Mouse (Mus musculus) neural tube, embryonic 11.5 days (tissue): ENCODE results near the gene Topors. TPM values are rescaled to one million over a fixed set of nuclear protein-coding genes. Genes with fewer than 3 reads are reported as not detected.

Experiments used
- ATAC-seq: fragments of 200-750 bp; cut with Nextera tagmentation; 2 replicates; pipeline ENCODE4 v1.8.0; 2017; ENCODE audit warnings: moderate number of reproducible peaks, mild to moderate bottlenecking, moderate TSS enrichment, moderate library complexity; ENCODE audit not compliant: insufficient read depth, low FRiP score, low TSS enrichment
- DNase-seq: peaks from one replicate; pipeline ENCODE4 v3.0.0-alpha.2; 2015; ENCODE audit warnings: low spot score
- H3K27ac ChIP-seq: fragments of 300-500 bp; sonication (generic); 2 replicates; pipeline ENCODE4 v1.5.1; 2014; ENCODE audit warnings: low read depth, mild to moderate bottlenecking, low read length
- H3K27me3 ChIP-seq: fragments of 300-500 bp; sonication (generic); 2 replicates; pipeline ENCODE4 v1.6.1; 2014; ENCODE audit warnings: mild to moderate bottlenecking, low read length, mixed read lengths; ENCODE audit not compliant: control insufficient read depth, insufficient read depth
- H3K36me3 ChIP-seq: fragments of 300-500 bp; sonication (generic); 2 replicates; pipeline ENCODE4 v1.6.1; 2014; ENCODE audit warnings: mild to moderate bottlenecking, low read length, moderate library complexity, mixed read lengths; ENCODE audit not compliant: control insufficient read depth, insufficient read depth
- H3K4me1 ChIP-seq: fragments of 300-500 bp; sonication (generic); 2 replicates; pipeline ENCODE4 v1.6.1; 2014; ENCODE audit warnings: low read length, mixed read lengths; ENCODE audit not compliant: control insufficient read depth, insufficient read depth
- H3K4me2 ChIP-seq: fragments of 300-500 bp; sonication (generic); 2 replicates; pipeline ENCODE4 v1.6.1; 2014; ENCODE audit warnings: low read depth, mild to moderate bottlenecking, moderate library complexity
- H3K4me3 ChIP-seq: fragments of 300-500 bp; sonication (generic); 2 replicates; pipeline ENCODE4 v1.5.1; 2014; ENCODE audit warnings: low read depth, low read length
- H3K9ac ChIP-seq: fragments of 300-500 bp; sonication (generic); 2 replicates; pipeline ENCODE4 v1.6.1; 2014; ENCODE audit warnings: mild to moderate bottlenecking, low read length
- H3K9me3 ChIP-seq: fragments of 300-500 bp; sonication (generic); 2 replicates; pipeline ENCODE4 v1.6.1; 2016; ENCODE audit warnings: low read length; ENCODE audit not compliant: control insufficient read depth
- WGBS: fragments of 180-500 bp; shearing (Covaris S2); extraction: QIAGEN DNeasy Blood & Tissue Kit; methylation state at CpG from one replicate; pipeline ENCODE4 v1.1.7; 2014; 5-methylcytosine and 5-hydroxymethylcytosine counted together
- polyA plus RNA-seq: library from polyadenylated mRNA; unstranded; fragments of >200 nt; fragmentation: Nextera tagmentation; extraction: Ambion mirVana; gene quantifications from 2 replicates; pipeline ENCODE4 v1.2.1, GENCODE M21; 2014

The Topors gene
- polyA plus RNA-seq, 1 experiment from 2014 or later: 49.0 TPM

DNA sequence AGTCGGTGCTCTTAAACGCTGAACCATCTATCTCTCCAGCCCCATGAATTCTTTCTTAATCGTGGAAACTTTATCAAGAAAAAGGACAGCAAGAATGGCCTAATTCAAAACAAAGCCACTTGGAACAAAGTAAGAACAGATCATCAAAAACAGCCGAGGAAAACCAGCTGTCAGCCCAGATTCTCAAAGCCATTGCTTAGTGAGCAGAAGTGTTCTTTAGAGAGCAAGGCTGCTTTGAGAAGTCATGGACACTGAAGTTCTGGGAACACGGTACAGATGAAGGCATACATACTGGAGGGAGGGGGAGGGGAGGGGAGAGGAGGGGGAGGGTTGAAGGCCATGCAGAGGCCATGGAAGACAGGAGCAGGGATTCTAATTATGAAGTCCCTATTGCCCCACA, 43.6 kb downstream of the Topors start:
- ATAC-seq: no peak
- no peak overlapping the region for H3K27ac ChIP-seq

DNA sequence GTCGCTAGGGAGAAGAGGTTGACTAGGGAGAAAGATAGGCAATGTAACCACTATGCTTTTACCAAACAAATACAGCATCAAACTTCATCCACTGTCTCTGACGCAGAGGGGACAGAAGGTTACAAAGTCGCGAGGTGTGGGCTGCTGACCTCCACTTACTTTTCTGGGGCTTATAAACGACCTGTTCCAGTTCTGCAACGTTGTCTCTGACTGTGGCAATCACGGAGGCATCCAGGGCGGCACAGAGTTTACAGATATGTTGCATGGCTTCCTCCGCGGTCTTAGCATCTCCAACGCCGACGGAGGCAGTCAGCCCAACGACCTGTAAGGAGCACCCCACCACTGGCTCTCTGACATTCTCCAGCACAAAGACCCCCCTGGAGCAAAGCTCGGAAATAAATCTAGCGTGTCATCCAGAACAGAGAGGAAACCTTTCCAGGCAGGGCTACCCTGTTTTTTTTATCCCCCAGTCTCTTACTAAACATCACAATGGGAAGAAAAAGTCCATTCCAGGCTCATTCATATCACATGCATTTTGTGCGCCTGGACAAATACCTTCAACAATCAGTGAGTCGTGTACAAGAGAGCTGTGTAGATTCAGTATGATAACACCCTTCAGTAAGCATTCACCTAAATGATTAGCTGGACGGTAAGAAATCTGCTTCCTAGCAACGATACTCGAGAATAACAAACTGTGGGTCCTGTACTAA, 47.6 kb downstream of the Topors start:
- DNase-seq (no peak), ATAC-seq (no peak)
- H3K4me1 ChIP-seq: no peaks in the 10 kb centered on the region
- no peak overlapping the region for H3K27ac ChIP-seq
- 47% methylated on average over 21 of the region's 21 CpGs for WGBS
- no peak overlapping the region for H3K4me2 ChIP-seq
- H3K4me3 ChIP-seq: no peak overlapping the region
- H3K9ac ChIP-seq: no peak overlapping the region
- H3K36me3 ChIP-seq: no peaks in the 10 kb centered on the region
- no peaks in the 10 kb centered on the region for H3K9me3 ChIP-seq
- no peaks in the 10 kb centered on the region for H3K27me3 ChIP-seq

More for the DNA sequence above, 43.6 kb downstream of the Topors start:
- 75% methylated on average over 5 of the region's 5 CpGs for WGBS
- no peak for DNase-seq
- Histone ChIP-seq H3K9ac (no peak overlapping the region), H3K4me2 (no peak overlapping the region), H3K27me3 (no peaks in the 10 kb centered on the region), H3K9me3 (no peaks in the 10 kb centered on the region), H3K4me1 (no peaks in the 10 kb centered on the region), H3K4me3 (no peak overlapping the region), H3K36me3 (no peaks in the 10 kb centered on the region)

DNA sequence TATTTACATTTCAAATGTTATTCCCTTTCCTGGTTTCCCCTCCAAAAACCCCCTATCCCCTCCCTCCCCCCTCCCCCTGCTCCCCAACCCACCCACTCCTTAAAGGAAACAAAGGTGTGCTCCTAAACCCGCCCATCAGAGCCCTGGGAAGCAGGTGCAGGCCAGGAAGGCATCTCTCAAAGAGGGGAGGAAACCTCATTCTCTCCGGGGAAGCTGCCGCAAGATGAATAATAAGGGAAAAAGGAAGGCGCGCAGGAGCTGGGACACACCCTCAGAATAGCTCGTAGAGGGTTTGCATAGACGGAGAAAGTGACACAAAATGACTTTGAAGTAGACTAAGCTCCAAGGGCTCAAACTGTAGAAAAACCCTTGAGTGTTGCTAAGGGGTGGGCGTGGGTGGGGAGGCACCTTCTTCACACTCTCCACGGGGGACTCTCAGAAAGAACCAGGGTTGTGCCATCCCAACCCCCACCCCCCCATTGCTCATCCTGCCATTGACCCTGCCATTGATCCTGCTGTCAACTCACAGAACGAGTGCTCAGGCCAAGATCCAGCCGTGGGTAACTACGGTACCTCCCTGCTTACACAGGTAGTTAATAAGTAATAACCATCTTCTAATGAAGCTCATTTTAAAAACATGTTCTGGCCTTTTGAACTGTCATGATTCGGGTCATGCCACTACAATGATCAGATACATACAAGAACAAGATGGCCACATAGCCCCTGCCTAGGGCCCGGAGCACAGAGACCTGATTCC, 48.5 kb downstream of the Topors start:
- no peak for DNase-seq
- Histone ChIP-seq H3K4me1 (no peaks in the 10 kb centered on the region), H3K27me3 (no peaks in the 10 kb centered on the region), H3K9me3 (no peaks in the 10 kb centered on the region), H3K36me3 (no peaks in the 10 kb centered on the region), H3K27ac (no peak overlapping the region), H3K4me2 (no peak overlapping the region), H3K9ac (no peak overlapping the region), H3K4me3 (no peak overlapping the region)
- ATAC-seq: no peak
- WGBS: 27% methylated on average over 14 of the region's 14 CpGs

- ATAC-seq (no peak), DNase-seq (no peak)
- 23% methylated on average over 12 of the region's 12 CpGs for WGBS
- no peak overlapping the region for H3K27ac ChIP-seq
- H3K4me3 ChIP-seq: no peak overlapping the region
- H3K4me1 ChIP-seq: no peaks in the 10 kb centered on the region
- H3K36me3 ChIP-seq: no peaks in the 10 kb centered on the region
- H3K9me3 ChIP-seq: no peaks in the 10 kb centered on the region
- H3K9ac ChIP-seq: no peak overlapping the region
- H3K27me3 ChIP-seq: no peaks in the 10 kb centered on the region
- H3K4me2 ChIP-seq: no peak overlapping the region
Observed at GRCm38 (mm10) chr4:40220437-40220836, 49.2 kb downstream of the Topors start.

DNA sequence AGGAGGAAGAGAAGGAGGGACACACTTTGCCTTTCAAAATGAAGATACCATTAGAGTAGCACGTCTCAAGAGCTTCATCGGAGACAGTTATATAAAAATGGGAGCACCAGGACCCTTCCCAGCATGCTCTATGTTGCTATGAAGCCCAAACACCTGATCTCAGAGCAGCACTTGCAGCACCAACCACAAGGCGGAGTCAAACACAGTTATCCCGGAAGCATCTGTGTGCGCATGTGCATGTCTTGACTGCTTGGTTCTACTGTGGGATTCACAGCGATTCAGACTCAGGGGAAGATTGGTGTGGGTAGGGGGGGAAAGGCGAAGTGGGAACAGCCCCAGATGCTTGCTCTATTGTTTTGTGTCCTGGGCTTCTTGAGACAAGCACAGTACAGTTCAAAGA, 51.3 kb downstream of the Topors start:
- Histone ChIP-seq H3K4me2 (no peak overlapping the region), H3K4me3 (no peak overlapping the region), H3K9ac (no peak overlapping the region), H3K27me3 (no peaks in the 10 kb centered on the region), H3K4me1 (no peaks in the 10 kb centered on the region), H3K9me3 (no peaks in the 10 kb centered on the region), H3K36me3 (no peaks in the 10 kb centered on the region), H3K27ac (no peak overlapping the region)
- WGBS: 73% methylated on average over 7 of the region's 7 CpGs
- peak; percentile 33 for DNase-seq
- no peak for ATAC-seq

GRCm38 (mm10) chr4:40217910-40218309, 51.7 kb downstream of the Topors start:
- H3K9ac ChIP-seq: no peak overlapping the region
- H3K4me3 ChIP-seq: no peak overlapping the region
- ATAC-seq (no peak), DNase-seq (no peak)
- no peaks in the 10 kb centered on the region for H3K4me1 ChIP-seq
- H3K36me3 ChIP-seq: no peaks in the 10 kb centered on the region
- 53% methylated on average over 3 of the region's 3 CpGs for WGBS
- H3K9me3 ChIP-seq: no peaks in the 10 kb centered on the region
- H3K27me3 ChIP-seq: no peaks in the 10 kb centered on the region
- no peak overlapping the region for H3K27ac ChIP-seq
- H3K4me2 ChIP-seq: no peak overlapping the region

- H3K27ac ChIP-seq: no peak overlapping the region
- DNase-seq (no peak), ATAC-seq (no peak)
- 82% methylated on average over 4 of the region's 6 CpGs for whole genome bisulfite sequencing
- H3K9ac ChIP-seq: no peak overlapping the region
- no peaks in the 10 kb centered on the region for H3K36me3 ChIP-seq
- no peak overlapping the region for H3K4me3 ChIP-seq
- H3K4me1 ChIP-seq: no peaks in the 10 kb centered on the region
- H3K9me3 ChIP-seq: no peaks in the 10 kb centered on the region
- no peaks in the 10 kb centered on the region for H3K27me3 ChIP-seq
- no peak overlapping the region for H3K4me2 ChIP-seq
Observed at GRCm38 (mm10) chr4:40212177-40212576, 57.5 kb downstream of the Topors start.
